Mouse (Mus musculus) hindbrain, embryonic 13.5 days (tissue): ENCODE data around the gene Amotl2. TPM values are rescaled to one million over a fixed set of nuclear protein-coding genes. Genes with fewer than 3 reads are reported as not detected.
"Not testable (repeated sequence)": the region's sequence is repeated elsewhere in the genome, so short reads cannot be mapped to it uniquely, and the experiment has no call there.

Experiments used
- ATAC-seq: fragments of 200-750 bp; cut with Nextera tagmentation; 2 replicates; pipeline ENCODE4 v1.8.0; 2017; ENCODE audit warnings: moderate TSS enrichment; ENCODE audit not compliant: low FRiP score
- H3K27ac ChIP-seq: fragments of 300-500 bp; sonication (generic); 2 replicates; pipeline ENCODE4 v1.5.1; 2015; ENCODE audit warnings: inconsistent platforms, mild to moderate bottlenecking, moderate library complexity
- H3K27me3 ChIP-seq: fragments of 300-500 bp; sonication (generic); 2 replicates; pipeline ENCODE4 v1.6.1; 2015; ENCODE audit warnings: mild to moderate bottlenecking, inconsistent platforms
- H3K36me3 ChIP-seq: fragments of 300-500 bp; sonication (generic); 2 replicates; pipeline ENCODE4 v1.6.1; 2015; ENCODE audit warnings: mild to moderate bottlenecking, inconsistent platforms
- H3K4me1 ChIP-seq: fragments of 300-500 bp; sonication (generic); replicated peaks from 2 replicates; pipeline ENCODE4 v1.6.1; 2015; ENCODE audit warnings: inconsistent platforms
- H3K4me2 ChIP-seq: fragments of 300-500 bp; sonication (generic); 2 replicates; pipeline ENCODE4 v1.6.1; 2015; ENCODE audit warnings: inconsistent platforms, mild to moderate bottlenecking, moderate library complexity
- H3K4me3 ChIP-seq: fragments of 300-500 bp; sonication (generic); 2 replicates; pipeline ENCODE4 v1.5.1; 2015; ENCODE audit warnings: mild to moderate bottlenecking, inconsistent platforms
- H3K9ac ChIP-seq: fragments of 300-500 bp; sonication (generic); 2 replicates; pipeline ENCODE4 v1.6.1; 2015; ENCODE audit warnings: mild to moderate bottlenecking, inconsistent platforms
- H3K9me3 ChIP-seq: fragments of 300-500 bp; sonication (generic); 2 replicates; pipeline ENCODE4 v1.6.1; 2016; ENCODE audit warnings: inconsistent platforms
- WGBS: fragments of 180-500 bp; shearing (Covaris S2); methylation state at CpG from one replicate; pipeline ENCODE4 v1.1.7; 2015; 5-methylcytosine and 5-hydroxymethylcytosine counted together
- polyA plus RNA-seq: library from polyadenylated mRNA; unstranded; fragments of >200 nt; fragmentation: Nextera tagmentation; extraction: Ambion mirVana; gene quantifications from 2 replicates; pipeline ENCODE4 v1.2.1, GENCODE M21; 2015

Gene Amotl2
- polyA plus RNA-seq, 1 experiment from 2014 or later: 67.3 TPM

GRCm38 (mm10) chr9:102749216-102749615 is 32.7 kb downstream of the Amotl2 start:
- no peaks in the 10 kb centered on the region for H3K27me3 ChIP-seq
- no peak overlapping the region for H3K4me2 ChIP-seq
- H3K27ac ChIP-seq: no peak overlapping the region
- ATAC-seq: no peak
- no peaks in the 10 kb centered on the region for H3K9me3 ChIP-seq
- no peak overlapping the region for H3K4me3 ChIP-seq
- H3K4me1 ChIP-seq: no peaks in the 10 kb centered on the region
- H3K36me3 ChIP-seq: no peaks in the 10 kb centered on the region
- H3K9ac ChIP-seq: no peak overlapping the region
- 91% methylated on average over 11 of the region's 11 CpGs for WGBS

GRCm38 (mm10) chr9:102751632-102752303 is 35.3 kb downstream of the Amotl2 start:
- Histone ChIP-seq H3K9ac (no peak overlapping the region), H3K4me1 (peaks cover 4% of the 10 kb centered on the region), H3K4me3 (no peak overlapping the region), H3K4me2 (no peak overlapping the region), H3K36me3 (no peaks in the 10 kb centered on the region), H3K27ac (no peak overlapping the region), H3K27me3 (no peaks in the 10 kb centered on the region), H3K9me3 (no peaks in the 10 kb centered on the region)
- no peak for ATAC-seq
- 94% methylated on average over 5 of the region's 5 CpGs for WGBS

- Histone ChIP-seq H3K27ac (no peak overlapping the region), H3K36me3 (no peaks in the 10 kb centered on the region), H3K9ac (no peak overlapping the region), H3K4me3 (no peak overlapping the region), H3K4me2 (no peak overlapping the region), H3K4me1 (peaks cover 4% of the 10 kb centered on the region), H3K27me3 (no peaks in the 10 kb centered on the region), H3K9me3 (no peaks in the 10 kb centered on the region)
- ATAC-seq: no peak
These were observed 36.8 kb downstream of the Amotl2 start for GRCm38 (mm10) chr9:102753299-102753698.

- Histone ChIP-seq H3K36me3 (no peaks in the 10 kb centered on the region), H3K27ac (no peak overlapping the region), H3K27me3 (no peaks in the 10 kb centered on the region), H3K9ac (no peak overlapping the region), H3K4me2 (no peak overlapping the region), H3K4me1 (peaks cover 6% of the 10 kb centered on the region), H3K9me3 (no peaks in the 10 kb centered on the region), H3K4me3 (no peak overlapping the region)
- ATAC-seq: no peak
- WGBS: 67% methylated on average over 4 of the region's 4 CpGs
These were observed 38.7 kb downstream of the Amotl2 start for GRCm38 (mm10) chr9:102755161-102755560.

- no peak overlapping the region for H3K4me3 ChIP-seq
- WGBS: 69% methylated on average over 9 of the region's 9 CpGs
- ATAC-seq: no peak
- H3K4me1 ChIP-seq: peaks cover 6% of the 10 kb centered on the region
- H3K9ac ChIP-seq: no peak overlapping the region
- H3K27ac ChIP-seq: no peak overlapping the region
- H3K27me3 ChIP-seq: no peaks in the 10 kb centered on the region
- H3K4me2 ChIP-seq: no peak overlapping the region
- H3K36me3 ChIP-seq: no peaks in the 10 kb centered on the region
- no peaks in the 10 kb centered on the region for H3K9me3 ChIP-seq
These were observed 39.3 kb downstream of the Amotl2 start for GRCm38 (mm10) chr9:102755591-102756270.

- no peak overlapping the region for H3K27ac ChIP-seq
- no peak overlapping the region for H3K4me2 ChIP-seq
- 64% methylated on average over 14 of the region's 14 CpGs for WGBS
- H3K36me3 ChIP-seq: no peaks in the 10 kb centered on the region
- no peaks in the 10 kb centered on the region for H3K27me3 ChIP-seq
- H3K4me3 ChIP-seq: no peak overlapping the region
- H3K9ac ChIP-seq: no peak overlapping the region
- no peaks in the 10 kb centered on the region for H3K9me3 ChIP-seq
- ATAC-seq: no peak
- H3K4me1 ChIP-seq: peaks cover 6% of the 10 kb centered on the region
These were observed 39.9 kb downstream of the Amotl2 start for GRCm38 (mm10) chr9:102756352-102756751.

- whole genome bisulfite sequencing: 69% methylated on average over 1 of the region's 1 CpGs
These were observed 42.4 kb downstream of the Amotl2 start for GRCm38 (mm10) chr9:102758851-102759250.

GRCm38 (mm10) chr9:102759581-102760001 is 43.1 kb downstream of the Amotl2 start:
- Histone ChIP-seq H3K4me1 (peaks cover 6% of the 10 kb centered on the region), H3K27me3 (no peaks in the 10 kb centered on the region), H3K27ac (no peak overlapping the region), H3K4me2 (no peak overlapping the region), H3K9me3 (no peaks in the 10 kb centered on the region), H3K36me3 (no peaks in the 10 kb centered on the region), H3K4me3 (no peak overlapping the region), H3K9ac (no peak overlapping the region)
- WGBS: 69% methylated on average over 5 of the region's 5 CpGs
- ATAC-seq: no peak

More at GRCm38 (mm10) chr9:102758851-102759250, 42.4 kb downstream of the Amotl2 start:
- Histone ChIP-seq H3K27me3 (no peaks in the 10 kb centered on the region), H3K4me2 (no peak overlapping the region), H3K9me3 (no peaks in the 10 kb centered on the region), H3K4me1 (peaks cover 6% of the 10 kb centered on the region), H3K4me3 (no peak overlapping the region), H3K9ac (no peak overlapping the region), H3K36me3 (no peaks in the 10 kb centered on the region), H3K27ac (no peak overlapping the region)
- ATAC-seq: no peak

GRCm38 (mm10) chr9:102761599-102761998 is 45.1 kb downstream of the Amotl2 start:
- H3K4me1 ChIP-seq: 0 out of 2 replicates have a peak, but pooled peaks cover 2% of the 10 kb centered on the region
- no peak overlapping the region for H3K9ac ChIP-seq
- no peaks in the 10 kb centered on the region for H3K27me3 ChIP-seq
- H3K4me2 ChIP-seq: no peak overlapping the region
- 91% methylated on average over 7 of the region's 7 CpGs for WGBS
- H3K9me3 ChIP-seq: no peaks in the 10 kb centered on the region
- no peaks in the 10 kb centered on the region for H3K36me3 ChIP-seq
- no peak overlapping the region for H3K27ac ChIP-seq
- H3K4me3 ChIP-seq: no peak overlapping the region
- no peak for ATAC-seq

- ATAC-seq: no peak
- H3K4me2 ChIP-seq: no peak overlapping the region
- H3K27ac ChIP-seq: no peak overlapping the region
- H3K27me3 ChIP-seq: no peaks in the 10 kb centered on the region
- H3K9ac ChIP-seq: no peak overlapping the region
- no peaks in the 10 kb centered on the region for H3K9me3 ChIP-seq
- H3K4me3 ChIP-seq: no peak overlapping the region
- no peaks in the 10 kb centered on the region for H3K36me3 ChIP-seq
- 0 out of 2 replicates have a peak, but pooled peaks cover 2% of the 10 kb centered on the region for H3K4me1 ChIP-seq
- WGBS: 72% methylated on average over 3 of the region's 3 CpGs
These were observed 46.4 kb downstream of the Amotl2 start for GRCm38 (mm10) chr9:102762836-102763235.

- no peak overlapping the region for H3K27ac ChIP-seq
- WGBS: 72% methylated on average over 8 of the region's 8 CpGs
These were observed 47.0 kb downstream of the Amotl2 start for GRCm38 (mm10) chr9:102763520-102763919.

GRCm38 (mm10) chr9:102764540-102764939 is 48.1 kb downstream of the Amotl2 start:
- not testable (repeated sequence) for H3K4me1 ChIP-seq, H3K27ac ChIP-seq, H3K27me3 ChIP-seq, H3K4me2 ChIP-seq, H3K4me3 ChIP-seq, H3K36me3 ChIP-seq, H3K9ac ChIP-seq, H3K9me3 ChIP-seq, ATAC-seq
- 89% methylated on average over 2 of the region's 2 CpGs for WGBS

More at GRCm38 (mm10) chr9:102763520-102763919, 47.0 kb downstream of the Amotl2 start:
- Histone ChIP-seq H3K4me1 (0 out of 2 replicates have a peak, but pooled peaks cover 2% of the 10 kb centered on the region), H3K9ac (no peak overlapping the region), H3K36me3 (no peaks in the 10 kb centered on the region), H3K4me3 (no peak overlapping the region), H3K9me3 (no peaks in the 10 kb centered on the region), H3K27me3 (no peaks in the 10 kb centered on the region), H3K4me2 (no peak overlapping the region)
- ATAC-seq: no peak

- WGBS: 82% methylated on average over 3 of the region's 3 CpGs
- Histone ChIP-seq H3K9ac (no peak overlapping the region), H3K4me1 (peaks cover 16% of the 10 kb centered on the region; the same call in 1 of the 2 replicates), H3K9me3 (no peaks in the 10 kb centered on the region), H3K36me3 (no peaks in the 10 kb centered on the region), H3K27ac (no peak overlapping the region), H3K4me3 (no peak overlapping the region), H3K4me2 (no peak overlapping the region), H3K27me3 (no peaks in the 10 kb centered on the region)
- ATAC-seq: no peak
These were observed 50.3 kb downstream of the Amotl2 start for GRCm38 (mm10) chr9:102766741-102767140.
